Mouse (Mus musculus) embryonic fibroblast, embryonic 13.5 days (primary cell): ENCODE results near the gene Stac3.

Source experiments
- CTCF ChIP-seq: IDR thresholded peaks from 2 replicates; pipeline ENCODE4 v1.5.1; 2011; ENCODE audit warnings: mild to moderate bottlenecking, control low read depth, low read length, moderate library complexity, borderline replicate concordance; ENCODE audit not compliant: insufficient read depth
- POLR2A ChIP-seq: IDR thresholded peaks from 2 replicates; pipeline ENCODE4 v1.6.1; 2011; ENCODE audit warnings: low read depth, mild to moderate bottlenecking, control low read depth, low read length, moderate library complexity

DNA sequence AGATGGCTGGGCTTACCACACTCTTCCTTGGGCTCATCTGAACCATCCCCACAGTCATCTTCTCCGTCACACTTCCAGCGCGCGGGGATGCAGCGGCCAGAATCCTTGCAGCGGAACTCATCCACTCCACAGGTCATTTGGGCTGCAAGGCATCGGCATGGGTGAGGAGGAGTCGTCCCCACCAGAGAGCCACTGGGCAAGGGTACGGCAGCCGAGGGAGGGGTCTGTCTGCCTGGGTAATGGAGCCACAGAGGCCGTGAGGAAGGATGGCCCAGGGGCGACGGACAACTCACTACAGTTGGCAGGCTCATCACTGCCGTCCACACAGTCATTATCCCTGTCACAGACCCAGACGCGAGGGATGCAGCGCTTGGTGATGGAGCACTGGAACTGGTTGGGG is 48.4 kb downstream of the Stac3 start:
- TF ChIP-seq CTCF (no peak), POLR2A (no peak)
